ENCODE assay signal across 8 mouse cellular contexts in the genomic region with DNA sequence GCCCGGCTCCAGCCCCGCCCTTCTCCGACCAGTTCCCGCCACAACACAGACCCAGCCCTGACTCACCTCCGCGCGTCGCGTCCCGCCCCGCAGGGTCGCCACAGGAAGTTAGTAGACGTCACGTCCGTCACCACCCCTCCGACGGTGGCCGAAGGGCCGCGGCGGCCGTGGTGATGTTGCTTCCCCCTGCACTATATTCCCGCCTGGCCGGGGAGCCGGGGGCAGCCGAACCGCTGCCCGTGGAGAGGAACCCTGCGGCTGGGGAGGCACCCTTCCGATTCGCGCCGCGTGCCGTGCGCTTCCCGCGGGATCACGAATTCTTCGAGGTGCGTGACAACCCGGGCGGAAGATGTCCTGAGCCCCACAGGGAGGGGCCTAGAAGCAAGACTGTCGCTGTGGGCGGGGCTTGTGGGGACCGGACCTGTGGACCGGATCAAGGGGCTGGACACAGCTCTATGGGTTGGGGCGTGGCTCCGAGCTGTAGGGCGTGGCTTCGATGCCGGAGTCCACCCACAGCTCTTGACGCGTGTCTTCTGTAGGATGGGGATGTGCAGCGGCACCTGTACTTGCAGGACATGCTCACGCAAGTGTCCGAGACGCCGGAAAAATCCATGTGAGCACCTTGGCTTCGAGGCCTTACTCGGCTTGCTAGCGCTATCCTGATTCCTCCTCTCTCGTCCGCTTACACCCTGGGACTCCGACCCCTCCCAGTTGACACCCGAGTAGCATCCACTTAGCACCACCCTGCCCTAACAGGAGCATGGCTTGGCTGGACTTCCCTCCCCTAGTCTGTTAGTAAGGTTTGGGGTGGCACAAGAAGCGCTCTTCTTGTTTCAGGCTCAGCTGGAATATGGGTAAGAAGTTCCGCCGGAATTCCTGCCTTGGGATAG. TPM values are rescaled to one million over a fixed set of nuclear protein-coding genes. Genes with fewer than 3 reads are reported as not detected.
DNase-seq lines count a peak whose midpoint lies in the region; ATAC-seq and TF ChIP-seq lines count a peak whose summit lies in the region.

Gene Zfp511 (plus strand): TSS at position 111 of the 890 bp plus-strand sequence.
Gene Tubgcp2 (minus strand): TSS at position 389 of the 890 bp plus-strand sequence.

- H3K27me3 ChIP-seq in MEL (ENCODE audit: control insufficient read depth in 1 of 2, insufficient read depth in 2 of 2, low read length in 2 of 2), result no peaks in the 10 kb centered on the region
- no peaks in the 10 kb centered on the region for H3K27me3 ChIP-seq in cerebellum, adult 2 months (ENCODE audit: control insufficient read depth, insufficient read depth, low read length)
- no peaks in the 10 kb centered on the region for H3K27me3 ChIP-seq in forebrain, postnatal 0 days (ENCODE audit: insufficient read depth, low read length)
- no peaks in the 10 kb centered on the region for H3K27me3 ChIP-seq in lung, embryonic 15.5 days

- peak; percentile 72 to 86; a peak in 3 of 4 replicates for TF ChIP-seq POLR2A in MEL (IDR thresholded peaks at IDR 0.05; ENCODE audit: control insufficient read depth in 1 of 2, insufficient read depth in 1 of 2, low read depth in 1 of 2, low read length in 2 of 2, poor library complexity in 1 of 2)
- peak; percentile 75 for TF ChIP-seq POLR2A in cerebellum, adult 2 months (IDR thresholded peaks at IDR 0.05; ENCODE audit: borderline replicate concordance, insufficient read depth, low read length)

- H3K4me1 ChIP-seq in MEL (ENCODE audit: control insufficient read depth in 1 of 2, insufficient read depth in 2 of 2, low read length in 2 of 2), result peaks cover 0 to 11% of the 10 kb centered on the region in 2 experiments; a peak in 2 of 4 replicates
- peaks cover 6% of the 10 kb centered on the region; the same call in 1 of the 2 replicates for H3K4me1 ChIP-seq in cerebellum, adult 2 months (ENCODE audit: control insufficient read depth, insufficient read depth, low read length)
- peaks cover 11% of the 10 kb centered on the region for H3K4me1 ChIP-seq in forebrain, postnatal 0 days (ENCODE audit: insufficient read depth)
- H3K4me1 ChIP-seq in lung, embryonic 15.5 days, result peaks cover 23% of the 10 kb centered on the region

- H3K27ac ChIP-seq in MEL (ENCODE audit: control insufficient read depth, low read depth, low read length), result peak within 1 kb of the TSS; percentile 66
- H3K27ac ChIP-seq in cerebellum, adult 2 months (ENCODE audit: insufficient read depth, low read length), result peak within 1 kb of the TSS; percentile 96
- H3K27ac ChIP-seq in forebrain, postnatal 0 days (ENCODE audit: low read depth, low read length), result peak within 1 kb of the TSS; percentile 90
- H3K27ac ChIP-seq in lung, embryonic 15.5 days, result peak within 1 kb of the TSS; percentile 93

- H3K9me3 ChIP-seq in MEL (replicated peaks; ENCODE audit: insufficient read depth, low read length), result no peaks in the 10 kb centered on the region
- no peaks in the 10 kb centered on the region for H3K9me3 ChIP-seq in forebrain, postnatal 0 days (ENCODE audit: low read length)
- no peaks in the 10 kb centered on the region for H3K9me3 ChIP-seq in lung, embryonic 15.5 days

- peaks cover 9% of the 10 kb centered on the region for H3K79me2 ChIP-seq in MEL (ENCODE audit: control insufficient read depth, insufficient read depth, low read length, poor library complexity)

- H3K4me3 ChIP-seq in MEL (ENCODE audit: control insufficient read depth in 1 of 2, insufficient read depth in 1 of 2, low read depth in 2 of 2, low read length in 2 of 2), result peak within 1 kb of the TSS; percentile 61 to 89
- peak within 1 kb of the TSS; percentile 83 for H3K4me3 ChIP-seq in cerebellum, adult 2 months (replicated peaks; ENCODE audit: insufficient read depth, low read depth, low read length)
- peak within 1 kb of the TSS; percentile 89 for H3K4me3 ChIP-seq in forebrain, postnatal 0 days (ENCODE audit: low read depth, low read length)
- peak within 1 kb of the TSS; percentile 67 for H3K4me3 ChIP-seq in lung, embryonic 15.5 days

- H3K9ac ChIP-seq in MEL (ENCODE audit: control insufficient read depth, low read depth, low read length, poor library complexity, severe bottlenecking), result peak within 1 kb of the TSS; percentile 93
- H3K9ac ChIP-seq in forebrain, postnatal 0 days, result peak within 1 kb of the TSS; percentile 93
- peak within 1 kb of the TSS; percentile 70 for H3K9ac ChIP-seq in lung, embryonic 15.5 days

- peak; percentile 95 for DNase-seq in MEL (ENCODE audit: low read depth, low spot score)
- peak; percentile 95 to 96 for DNase-seq in cerebellum, adult 2 months
- DNase-seq in forebrain, postnatal 0 days, result peak; percentile 90
- DNase-seq in heart, postnatal 4 days, result peak; percentile 96
- peak; percentile 89 to 91 for DNase-seq in layer of hippocampus, adult 8-10 months (ENCODE audit: low spot score in 2 of 2)
- peak; percentile 93 for DNase-seq in ovary, adult 18-20 months (ENCODE audit: low spot score)
- DNase-seq in thymus, postnatal 0 days (ENCODE audit: low spot score), result peak; percentile 81

- peak within 1 kb of the TSS; percentile 89 for H3K4me2 ChIP-seq in forebrain, postnatal 0 days (ENCODE audit: low read depth)
- peak within 1 kb of the TSS; percentile 92 for H3K4me2 ChIP-seq in lung, embryonic 15.5 days

- TF ChIP-seq EP300 in MEL (IDR thresholded peaks at IDR 0.05; ENCODE audit: low read depth in 1 of 2, low read length in 2 of 2), result no peak

- peak; percentile 97 for ATAC-seq in forebrain, postnatal 0 days
- peak; percentile 98 for ATAC-seq in lung, embryonic 15.5 days (ENCODE audit: borderline replicate concordance, extremely low read depth, low FRiP score, low TSS enrichment)

- 1% methylated on average over 68 of the region's 69 CpGs for WGBS in cerebellum, adult 2 months
- 4% methylated on average over 69 of the region's 69 CpGs for WGBS in forebrain, postnatal 0 days
- WGBS in lung, embryonic 15.5 days, result 1% methylated on average over 68 of the region's 69 CpGs

- peaks cover 4 to 6% of the 10 kb centered on the region in 2 experiments; a peak in 3 of 4 replicates for H3K36me3 ChIP-seq in MEL (ENCODE audit: control insufficient read depth in 1 of 2, insufficient read depth in 2 of 2, low read length in 2 of 2)
- H3K36me3 ChIP-seq in forebrain, postnatal 0 days (ENCODE audit: insufficient read depth), result peaks cover 32% of the 10 kb centered on the region
- H3K36me3 ChIP-seq in lung, embryonic 15.5 days, result peaks cover 38% of the 10 kb centered on the region

- no peak for TF ChIP-seq CTCF in MEL (IDR thresholded peaks at IDR 0.05 in 2 of 3, conservative IDR thresholded peaks at IDR 0.05 in 1 of 3; ENCODE audit: control insufficient read depth in 1 of 3, insufficient read depth in 1 of 3, low read depth in 2 of 3, low read length in 3 of 3, poor library complexity in 1 of 3, severe bottlenecking in 1 of 3)
- TF ChIP-seq CTCF in cerebellum, adult 2 months (IDR thresholded peaks at IDR 0.05; ENCODE audit: borderline replicate concordance, insufficient read depth, low read depth, low read length), result no peak
- no peak for TF ChIP-seq CTCF in forebrain, postnatal 0 days (IDR thresholded peaks at IDR 0.05; ENCODE audit: low read depth)

- no peak for TF ChIP-seq RAD21 in MEL (IDR thresholded peaks at IDR 0.05; ENCODE audit: low read depth, low read length)

TF ChIP-seq in MEL, 35 proteins besides CTCF, POLR2A, EP300 and RAD21 (continues in another document):
- TF ChIP-seq MYB (IDR thresholded peaks at IDR 0.05; ENCODE audit: low read depth, low read length) (no peak), MYC (IDR thresholded peaks at IDR 0.05; ENCODE audit: low read depth, low read length) (peak; percentile 55; the same call in 1 of the 2 replicates), MXI1 (IDR thresholded peaks at IDR 0.05; ENCODE audit: low read depth, low read length) (peak; percentile 56), TBP (IDR thresholded peaks at IDR 0.05; ENCODE audit: low read depth, low read length) (peak; percentile 7; the same call in 1 of the 2 replicates), ETS1 (IDR thresholded peaks at IDR 0.05; ENCODE audit: low read depth, low read length) (no peak), MAFK (IDR thresholded peaks at IDR 0.05; ENCODE audit: borderline replicate concordance, low read depth, low read length) (no peak), E2F4 (IDR thresholded peaks at IDR 0.05; ENCODE audit: borderline replicate concordance, low read depth, low read length) (peak; percentile 86; the same call in 1 of the 2 replicates), NRF1 (IDR thresholded peaks at IDR 0.05; ENCODE audit: insufficient read depth, low read depth, low read length, poor library complexity, severe bottlenecking) (no peak), JUND (IDR thresholded peaks at IDR 0.05; ENCODE audit: low read depth, low read length) (no peak), MAX (IDR thresholded peaks at IDR 0.05; ENCODE audit: low read length) (peak; percentile 52), TCF12 (IDR thresholded peaks at IDR 0.05; ENCODE audit: low read depth, low read length) (peak; percentile 55; the same call in 1 of the 2 replicates), ELF1 (IDR thresholded peaks at IDR 0.05; ENCODE audit: low read depth, low read length) (peak; percentile 53; the same call in 1 of the 2 replicates)

RNA-seq across cellular contexts. Expression of gene Zfp511, which starts in this region (rescaled TPM):
- 29.4 and 35.6 TPM in 2 replicates for total RNA-seq in MEL (2012; rRNA removed)
- 10 to 100 TPM in 1 of 2 experiments, not detected in 1; 51.5 TPM for polyA plus RNA-seq in MEL (2012; ENCODE audit: insufficient read depth in 1 of 2, insufficient read length in 2 of 2, low read depth in 1 of 2, low replicate concordance in 2 of 2, missing spikeins in 1 of 2)
- polyA plus RNA-seq in cerebellum, adult 2 months (2012; rRNA removed), result 75.8 and 76.9 TPM in 2 replicates
- total RNA-seq in forebrain, postnatal 0 days (2014; rRNA removed), result 49.8 and 56.1 TPM in 2 replicates
- polyA plus RNA-seq in forebrain, postnatal 0 days (2015; fragmentation: Nextera tagmentation; extraction: Ambion mirVana), result 66.1 and 74.3 TPM in 2 replicates
- 10 to 100 TPM; 14.6 to 17.9 TPM for total RNA-seq in heart, postnatal 4 days (2021)
- 10 to 100 TPM; 21.2 to 27.8 (median 27.0) TPM for total RNA-seq in layer of hippocampus, adult 8-10 months (2022)
- polyA plus RNA-seq in lung, embryonic 15.5 days (2015; fragmentation: Nextera tagmentation; extraction: Ambion mirVana), result 40.0 and 40.1 TPM in 2 replicates
- polyA plus RNA-seq in thymus, postnatal 0 days (2015; fragmentation: Nextera tagmentation; extraction: Ambion mirVana), result 38.9 and 40.3 TPM in 2 replicates

RNA-seq across cellular contexts. Expression of gene Tubgcp2, which starts in this region (rescaled TPM):
- 27.0 and 27.1 TPM in 2 replicates for total RNA-seq in MEL (2012; rRNA removed)
- polyA plus RNA-seq in MEL (2012; ENCODE audit: insufficient read depth in 1 of 2, insufficient read length in 2 of 2, low read depth in 1 of 2, low replicate concordance in 2 of 2, missing spikeins in 1 of 2), result 10 to 100 TPM in 1 of 2 experiments, not detected in 1; 43.6 TPM
- polyA plus RNA-seq in cerebellum, adult 2 months (2012; rRNA removed), result 51.4 and 54.5 TPM in 2 replicates
- 67.3 and 79.8 TPM in 2 replicates for total RNA-seq in forebrain, postnatal 0 days (2014; rRNA removed)
- polyA plus RNA-seq in forebrain, postnatal 0 days (2015; fragmentation: Nextera tagmentation; extraction: Ambion mirVana), result 57.8 and 68.1 TPM in 2 replicates
- 10 to 100 TPM; 45.3 to 45.8 TPM for total RNA-seq in heart, postnatal 4 days (2021)
- total RNA-seq in layer of hippocampus, adult 8-10 months (2022), result 10 to 100 TPM; 36.0 to 39.0 (median 36.7) TPM
- polyA plus RNA-seq in lung, embryonic 15.5 days (2015; fragmentation: Nextera tagmentation; extraction: Ambion mirVana), result 53.2 and 56.4 TPM in 2 replicates
- polyA plus RNA-seq in thymus, postnatal 0 days (2015; fragmentation: Nextera tagmentation; extraction: Ambion mirVana), result 42.2 TPM in 2 replicates

Comparison
In these comparisons a context has a peak if more than half of its experiments do, and no peak if none do; other contexts are left out.
1. Peak in every context shown above with its lines: DNase-seq, ATAC-seq, H3K4me3 ChIP-seq and H3K27ac ChIP-seq.